In the genomic region with DNA sequence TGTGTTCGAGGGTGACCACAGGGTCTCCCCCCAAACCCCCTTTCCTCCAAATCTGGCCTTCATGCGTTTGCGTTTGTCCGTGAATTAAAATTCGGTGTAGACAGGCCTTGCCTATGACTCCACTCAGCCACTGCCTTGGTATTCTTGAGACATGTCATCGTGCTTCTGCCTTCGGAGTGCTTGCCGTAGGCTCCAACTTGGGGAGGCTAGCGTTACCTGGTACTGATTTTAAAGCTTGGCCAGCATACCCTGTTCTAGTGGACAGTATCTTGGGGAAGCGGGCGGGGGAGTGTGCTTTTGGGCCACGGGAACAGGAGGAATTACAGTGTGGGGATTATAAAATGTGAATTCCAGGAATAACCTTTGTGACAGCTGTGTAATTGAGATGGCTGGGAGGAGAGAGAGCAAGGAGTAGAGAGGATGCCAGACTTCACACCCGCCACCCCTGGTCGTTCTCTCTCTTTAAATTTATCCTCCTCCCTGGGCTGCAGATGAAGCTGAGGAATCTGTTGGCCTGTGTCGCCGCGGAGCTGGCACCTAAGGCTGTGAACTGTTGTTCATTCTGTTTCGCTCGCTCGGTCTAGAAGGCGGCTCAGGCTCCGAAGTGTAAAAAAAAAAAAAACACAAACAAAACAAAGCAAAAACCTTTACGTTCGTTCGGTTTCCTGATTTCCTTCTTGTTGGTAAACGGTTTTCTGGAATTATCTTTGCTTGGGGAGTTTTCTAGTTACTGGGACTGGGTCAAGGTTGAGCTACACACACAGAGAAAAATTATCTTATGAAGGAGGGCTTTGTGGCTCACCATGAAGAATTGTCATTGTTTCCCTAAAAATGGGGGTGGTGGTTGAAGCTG, we compare ENCODE assay signal across 8 mouse cellular contexts. TPM values are rescaled to one million over a fixed set of nuclear protein-coding genes. Genes with fewer than 3 reads are reported as not detected.
A peak's percentile ranks its signal among the peaks of the same experiment; 100 is the strongest.
DNase-seq lines count a peak whose midpoint lies in the region; ATAC-seq lines count a peak whose summit lies in the region.

No protein-coding gene starts in this region.

- H3K4me2 ChIP-seq in embryonic facial prominence, embryonic 15.5 days (replicated peaks) = peak overlapping the region; percentile 75
- peak overlapping the region; percentile 80 for H3K4me2 ChIP-seq in limb, embryonic 11.5 days (ENCODE audit: low read depth, severe bottlenecking)
- H3K4me2 ChIP-seq in midbrain, embryonic 16.5 days (ENCODE audit: low read length) = peak overlapping the region; percentile 85

- H3K4me3 ChIP-seq in embryonic facial prominence, embryonic 15.5 days (replicated peaks) = peak overlapping the region; percentile 86
- peak overlapping the region; percentile 89 for H3K4me3 ChIP-seq in limb, embryonic 11.5 days (ENCODE audit: low read depth, low read length)
- peak overlapping the region; percentile 91 for H3K4me3 ChIP-seq in midbrain, embryonic 16.5 days (ENCODE audit: low read depth, low read length)

- H3K36me3 ChIP-seq in embryonic facial prominence, embryonic 15.5 days = peaks cover 5% of the 10 kb centered on the region; the same call in 1 of the 2 replicates
- no peaks in the 10 kb centered on the region for H3K36me3 ChIP-seq in limb, embryonic 11.5 days (ENCODE audit: control insufficient read depth, insufficient read depth, low read length)
- no peaks in the 10 kb centered on the region for H3K36me3 ChIP-seq in midbrain, embryonic 16.5 days (ENCODE audit: control insufficient read depth, insufficient read depth, low read length)

- ATAC-seq in embryonic facial prominence, embryonic 15.5 days (ENCODE audit: insufficient number of reproducible peaks, low FRiP score, low TSS enrichment, low read depth) = no peak
- no peak for ATAC-seq in limb, embryonic 11.5 days (ENCODE audit: insufficient number of reproducible peaks, low FRiP score, low TSS enrichment, low read depth)
- ATAC-seq in midbrain, embryonic 16.5 days = no peak; the same call in 1 of the 2 replicates

- peak overlapping the region; percentile 96 for H3K27ac ChIP-seq in embryonic facial prominence, embryonic 15.5 days (replicated peaks)
- H3K27ac ChIP-seq in limb, embryonic 11.5 days (replicated peaks; ENCODE audit: low read depth, low read length) = peak overlapping the region; percentile 96
- H3K27ac ChIP-seq in midbrain, embryonic 16.5 days (ENCODE audit: low read length) = peak overlapping the region; percentile 100

- no peaks in the 10 kb centered on the region for H3K9me3 ChIP-seq in embryonic facial prominence, embryonic 15.5 days (replicated peaks)
- H3K9me3 ChIP-seq in limb, embryonic 11.5 days (ENCODE audit: control insufficient read depth, low read length) = no peaks in the 10 kb centered on the region; the same call in 1 of the 2 replicates
- H3K9me3 ChIP-seq in midbrain, embryonic 16.5 days (replicated peaks; ENCODE audit: control insufficient read depth, low read length, poor library complexity, severe bottlenecking) = no peaks in the 10 kb centered on the region

- H3K4me1 ChIP-seq in embryonic facial prominence, embryonic 15.5 days = peaks cover 51% of the 10 kb centered on the region
- peaks cover 26% of the 10 kb centered on the region for H3K4me1 ChIP-seq in limb, embryonic 11.5 days (ENCODE audit: control insufficient read depth, insufficient read depth, low read length)
- peaks cover 48% of the 10 kb centered on the region for H3K4me1 ChIP-seq in midbrain, embryonic 16.5 days (ENCODE audit: control insufficient read depth, insufficient read depth, low read length)

- peak; percentile 95 for DNase-seq in heart, adult 11 months
- no peak for DNase-seq in heart, postnatal 25 days (ENCODE audit: low spot score)
- DNase-seq in adrenal gland, postnatal 25 days = peak; percentile 31
- DNase-seq in heart, postnatal 4 days = peak; percentile 65
- peak; percentile 48 for DNase-seq in limb, embryonic 11.5 days (ENCODE audit: low spot score)
- DNase-seq in thymus, postnatal 25 days = peak; percentile 65

- peak overlapping the region; percentile 94 for H3K9ac ChIP-seq in embryonic facial prominence, embryonic 15.5 days
- H3K9ac ChIP-seq in limb, embryonic 11.5 days (ENCODE audit: low read length) = peak overlapping the region; percentile 100
- H3K9ac ChIP-seq in midbrain, embryonic 16.5 days (ENCODE audit: low read depth, low read length) = peak overlapping the region; percentile 100

- under 1% methylated on average over 26 of the region's 26 CpGs for WGBS in embryonic facial prominence, embryonic 15.5 days
- WGBS in limb, embryonic 11.5 days = under 1% methylated on average over 26 of the region's 26 CpGs
- WGBS in midbrain, embryonic 16.5 days = under 1% methylated on average over 26 of the region's 26 CpGs

- intact Hi-C loops in heart, postnatal 25 days (cut with DNase I) = loop anchor here (5.0 kb wide), 1 partner anchor 35 kb away; no protein-coding TSS in a partner anchor

- H3K27me3 ChIP-seq in embryonic facial prominence, embryonic 15.5 days = no peaks in the 10 kb centered on the region
- H3K27me3 ChIP-seq in limb, embryonic 11.5 days (ENCODE audit: control insufficient read depth, insufficient read depth, low read length) = no peaks in the 10 kb centered on the region
- no peaks in the 10 kb centered on the region for H3K27me3 ChIP-seq in midbrain, embryonic 16.5 days (ENCODE audit: control insufficient read depth, insufficient read depth, low read depth, low read length)

RNA-seq across cellular contexts. Expression of gene Map4k4, which starts 1.4 kb away (rescaled TPM):
- 100 to 1,000 TPM; 155 to 174 TPM for total RNA-seq in heart, postnatal 25 days (2021)
- total RNA-seq in adrenal gland, postnatal 25 days (2021) = 121 and 138 TPM in 2 replicates
- polyA plus RNA-seq in embryonic facial prominence, embryonic 15.5 days (2015; fragmentation: Nextera tagmentation; extraction: Ambion mirVana) = 34.4 and 41.3 TPM in 2 replicates
- 100 to 1,000 TPM; 207 to 231 TPM for total RNA-seq in heart, postnatal 4 days (2021)
- polyA plus RNA-seq in limb, embryonic 11.5 days (2014; fragmentation: Nextera tagmentation; extraction: Ambion mirVana) = 38.0 and 43.7 TPM in 2 replicates
- 31.4 and 38.4 TPM in 2 replicates for polyA plus RNA-seq in midbrain, embryonic 16.5 days (2015; fragmentation: Nextera tagmentation; extraction: Ambion mirVana)
